Mouse (Mus musculus): ENCODE data around the gene Zkscan5. TPM values are rescaled to one million over a fixed set of nuclear protein-coding genes. Genes with fewer than 3 reads are reported as not detected.

Zkscan5 gene
- polyA plus RNA-seq (2017; shearing (Covaris generic)) = 8.3 TPM

DNA sequence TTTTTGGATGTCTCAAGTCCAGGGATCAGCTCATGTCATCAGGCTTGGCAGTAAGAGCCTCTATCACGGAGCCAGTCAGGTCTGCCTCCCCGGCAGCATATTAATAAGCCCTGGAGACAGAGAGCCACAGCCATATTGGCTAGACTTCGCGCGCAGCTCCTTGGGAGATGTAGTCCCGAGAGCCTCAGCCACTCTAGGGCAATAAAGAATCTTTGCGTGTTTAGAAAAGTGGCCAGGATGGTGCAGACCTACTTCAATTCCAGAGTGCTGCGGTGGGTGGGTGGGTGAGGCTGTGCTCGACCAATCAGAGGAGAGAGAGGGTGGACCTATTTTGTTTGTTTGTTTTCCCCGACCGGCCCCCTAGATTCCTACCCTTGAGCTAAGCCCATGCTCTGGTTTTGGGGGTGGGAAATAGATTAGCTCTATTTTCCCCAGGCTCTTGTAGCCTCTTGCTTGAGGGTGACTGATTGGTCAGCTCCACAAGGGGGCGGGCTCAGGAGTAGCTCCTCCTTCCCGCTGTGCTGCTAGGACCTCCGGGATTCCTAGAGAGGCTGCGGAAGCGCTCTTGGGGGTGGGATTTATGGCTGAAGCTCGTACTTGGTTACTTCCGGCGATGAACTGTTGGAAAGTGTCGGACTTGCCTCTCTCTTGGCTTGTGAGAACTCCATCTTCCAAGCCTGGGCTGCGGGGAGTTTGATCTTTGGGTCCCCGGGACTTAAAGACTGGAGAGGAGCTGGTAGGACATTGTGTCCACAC lies at the start of gene Zkscan5:
TSS of gene Zkscan5 (plus strand) at position 627 of the 756 bp plus-strand sequence.

DNA sequence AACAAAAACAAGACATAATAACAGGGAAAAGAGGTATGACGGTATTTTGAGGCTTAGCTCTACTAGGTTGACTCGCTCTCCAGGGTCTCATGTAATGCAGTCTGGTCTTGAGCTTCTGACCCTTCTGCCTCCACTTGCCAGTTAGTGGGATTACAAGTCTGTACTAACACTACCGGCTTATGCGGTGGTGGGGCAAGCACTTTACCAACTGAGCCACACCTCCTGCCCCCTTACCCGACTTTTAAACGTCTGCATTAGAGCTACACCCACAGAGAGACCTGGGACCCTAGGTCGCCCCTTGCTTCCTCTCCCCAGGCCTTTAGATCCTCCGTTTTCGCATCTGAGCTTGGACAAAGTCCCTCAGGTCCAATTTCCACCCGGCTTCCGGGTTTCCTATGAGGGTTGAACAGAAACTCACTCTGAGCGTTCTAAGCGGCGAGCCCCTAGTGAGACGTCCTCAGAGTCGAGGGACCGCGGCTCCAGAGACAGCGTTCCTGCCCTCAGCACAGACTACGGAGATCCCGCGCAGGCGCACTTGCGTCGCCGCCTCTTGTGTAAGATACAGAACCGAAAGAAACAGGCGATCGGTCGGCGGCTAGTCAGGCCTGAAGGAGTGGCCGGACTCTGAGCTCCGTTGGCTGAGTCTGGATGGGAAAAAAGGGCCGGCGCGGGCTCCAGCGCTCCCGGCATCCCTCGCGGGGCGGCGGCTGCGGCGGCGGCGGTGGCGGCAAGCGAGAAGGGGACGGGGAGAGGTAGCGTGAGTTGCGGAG lies 37.6 kb upstream of the Zkscan5 start, which contains the start of the genes Ptcd1 and Cpsf4:
TSS of gene Ptcd1 (minus strand) at position 573 of the 770 bp plus-strand sequence.
TSS of gene Cpsf4 (plus strand) at position 678 of the 770 bp plus-strand sequence.

DNA sequence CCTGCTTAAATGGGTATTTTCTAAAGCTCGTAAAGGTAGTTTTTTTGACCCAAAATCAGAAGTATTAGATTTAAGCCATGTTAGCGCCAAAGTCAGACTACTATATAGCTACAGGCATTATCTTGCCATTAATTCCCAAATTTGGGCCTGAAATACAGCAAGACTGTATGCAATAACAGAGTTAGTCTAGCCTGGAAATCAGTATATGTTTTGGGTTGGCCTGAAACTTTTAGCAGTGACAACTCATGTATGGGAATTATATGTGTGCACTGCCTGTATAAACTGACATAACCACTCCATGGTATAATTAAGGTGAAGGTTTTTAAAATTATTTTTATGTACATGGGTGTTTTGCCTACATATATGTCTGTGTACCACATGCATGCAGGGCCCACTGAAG lies 12.4 kb upstream of the Zkscan5 start, which contains the start of gene Atp5j2:
TSS of gene Atp5j2 (minus strand) at position 101 of the 400 bp plus-strand sequence.

DNA sequence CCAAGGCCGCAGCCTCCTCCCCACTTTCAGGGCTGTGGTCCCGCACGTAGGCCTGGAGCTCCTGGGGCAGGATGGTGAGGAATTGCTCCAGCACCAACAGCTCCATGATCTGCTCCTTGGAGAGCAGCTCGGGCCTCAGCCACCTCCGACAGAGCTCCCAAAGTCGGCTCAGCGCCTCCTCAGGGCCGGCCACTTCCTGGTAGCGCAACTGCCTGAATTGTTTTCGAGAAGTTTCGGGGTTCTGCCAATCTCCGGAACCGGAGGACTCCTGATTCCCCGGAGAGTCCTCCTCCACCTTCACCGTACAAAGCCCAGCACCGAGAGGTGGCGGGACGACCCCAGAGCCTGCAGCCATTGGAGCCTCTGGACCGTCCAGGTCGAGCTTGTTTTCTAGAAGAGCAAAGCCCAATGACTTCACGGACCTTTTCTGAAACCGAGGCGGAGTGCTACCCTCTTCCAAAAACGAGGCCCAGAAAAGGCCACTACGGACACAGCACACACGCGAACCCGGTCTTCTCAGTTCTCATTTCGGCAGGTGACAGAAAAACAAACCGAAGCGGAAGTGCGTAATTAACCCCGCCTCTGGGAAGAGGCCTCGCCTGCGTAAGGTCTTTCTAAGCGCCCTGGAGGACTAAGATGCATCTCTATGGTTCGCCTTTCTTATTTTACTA lies 2.9 kb upstream of the Zkscan5 start, which contains the start of gene Zkscan14:
TSS of gene Zkscan14 (minus strand) at position 548 of the 671 bp plus-strand sequence.

DNA sequence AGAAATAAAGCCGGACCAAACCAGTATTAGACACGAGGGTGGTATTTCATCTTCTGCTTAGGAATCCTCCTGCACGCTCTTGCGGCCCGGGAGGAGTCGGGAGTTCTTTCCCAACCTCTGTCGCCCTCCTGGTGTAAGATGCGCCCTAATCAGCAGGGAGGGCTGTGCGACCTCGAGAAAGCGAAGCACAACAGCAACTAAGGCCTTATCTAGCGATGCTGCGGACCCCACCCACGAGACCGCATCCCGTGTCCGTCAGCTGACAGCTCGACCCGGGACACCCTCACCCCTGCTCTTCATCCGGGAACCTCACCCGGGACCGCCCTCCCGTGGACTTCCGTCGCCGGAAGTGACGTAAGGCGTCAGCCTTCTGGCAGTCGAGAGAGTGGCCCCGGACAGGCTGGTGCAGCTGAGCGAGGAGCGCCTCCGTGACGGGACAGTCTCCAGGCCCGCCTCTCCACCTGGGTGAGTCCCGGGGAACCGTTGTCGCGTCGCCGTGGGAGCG lies 27.1 kb downstream of the Zkscan5 start, which contains the start of gene Zfp655:
TSS of gene Zfp655 (plus strand) at position 349 of the 505 bp plus-strand sequence.

Other genes starting within 250 kb of the Zkscan5 start
- 3.2 TPM for gene Smurf1, start 238.7 kb upstream of the Zkscan5 start, polyA plus RNA-seq (2017; shearing (Covaris generic))
- not detected for gene Gm4871, start 171.8 kb upstream of the Zkscan5 start, polyA plus RNA-seq (2017; shearing (Covaris generic))
- not detected for gene 1700018F24Rik, start 161.6 kb upstream of the Zkscan5 start, polyA plus RNA-seq (2017; shearing (Covaris generic))
- gene Arpc1a, start 120.7 kb upstream of the Zkscan5 start, polyA plus RNA-seq (2017; shearing (Covaris generic)) = 87.7 TPM
- gene Kpna7, start 120.5 kb upstream of the Zkscan5 start, polyA plus RNA-seq (2017; shearing (Covaris generic)) = not detected
- gene Arpc1b, start 90.3 kb upstream of the Zkscan5 start, polyA plus RNA-seq (2017; shearing (Covaris generic)) = 1,374 TPM
- gene Pdap1, start 64.3 kb upstream of the Zkscan5 start, polyA plus RNA-seq (2017; shearing (Covaris generic)) = 62.8 TPM
- gene Bud31, start 64.2 kb upstream of the Zkscan5 start, polyA plus RNA-seq (2017; shearing (Covaris generic)) = 212 TPM
- 28.9 TPM for gene Ptcd1, start 37.5 kb upstream of the Zkscan5 start, polyA plus RNA-seq (2017; shearing (Covaris generic))
- 34.3 TPM for gene Cpsf4, start 37.3 kb upstream of the Zkscan5 start, polyA plus RNA-seq (2017; shearing (Covaris generic))
- 479 TPM for gene Atp5j2, start 12.5 kb upstream of the Zkscan5 start, polyA plus RNA-seq (2017; shearing (Covaris generic))
- gene Zkscan14, start 2.7 kb upstream of the Zkscan5 start, polyA plus RNA-seq (2017; shearing (Covaris generic)) = 25.8 TPM
- gene Zfp655, start 27.2 kb downstream of the Zkscan5 start, polyA plus RNA-seq (2017; shearing (Covaris generic)) = 54.7 TPM
- 0.83 TPM for gene Zscan25, start 75.9 kb downstream of the Zkscan5 start, polyA plus RNA-seq (2017; shearing (Covaris generic))
- not detected for gene Cyp3a57, start 140.7 kb downstream of the Zkscan5 start, polyA plus RNA-seq (2017; shearing (Covaris generic))